Mouse (Mus musculus): ENCODE measurements at regions not wholly inside any gene's neighbourhood (a gene's known extent, or its start where the extent isn't known, plus 50 kb on each side); places are given as distances from the start of the nearest gene placed in this dataset.
"Not testable (repeated sequence)": the region's sequence is repeated elsewhere in the genome, so short reads cannot be mapped to it uniquely, and the experiment has no call there.

- no peak for DNase-seq (ENCODE audit: low spot score)
Measured at GRCm38 (mm10) chr10:99320797-99321196, 57.8 kb downstream of the Dusp6 start.

GRCm38 (mm10) chr10:99323358-99323757 lies 60.3 kb downstream of the Dusp6 start:
- no peak for DNase-seq (ENCODE audit: low spot score)

DNA sequence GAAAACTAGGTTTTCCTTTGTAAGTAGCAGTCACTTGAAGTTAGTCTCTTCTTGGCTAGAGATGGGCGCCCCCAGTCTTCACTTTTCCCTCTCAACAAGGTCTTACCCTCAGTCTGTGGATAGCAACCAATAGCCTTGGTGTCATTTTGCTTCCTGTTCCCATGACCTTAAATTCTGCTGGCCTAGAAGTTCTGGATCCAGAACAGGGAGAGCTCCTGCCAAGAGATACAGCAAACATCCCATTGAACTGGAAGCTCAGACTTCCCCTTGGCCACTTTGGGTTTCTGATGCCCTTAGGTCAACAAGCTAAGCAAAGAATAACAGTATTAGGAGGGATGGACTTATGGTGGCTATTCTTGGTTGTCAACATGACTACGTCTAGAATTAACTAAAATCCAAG lies 64.5 kb downstream of the Dusp6 start:
- DNase-seq (ENCODE audit: low spot score), result no peak

GRCm38 (mm10) chr10:99328568-99328967 lies 65.5 kb downstream of the Dusp6 start:
- DNase-seq (ENCODE audit: low spot score), result no peak

- no peak for DNase-seq (ENCODE audit: low spot score)
Measured at GRCm38 (mm10) chr10:99329469-99329868, 66.4 kb downstream of the Dusp6 start.

- DNase-seq (ENCODE audit: low spot score), result no peak
Measured at GRCm38 (mm10) chr10:99330519-99330918, 67.5 kb downstream of the Dusp6 start.

DNA sequence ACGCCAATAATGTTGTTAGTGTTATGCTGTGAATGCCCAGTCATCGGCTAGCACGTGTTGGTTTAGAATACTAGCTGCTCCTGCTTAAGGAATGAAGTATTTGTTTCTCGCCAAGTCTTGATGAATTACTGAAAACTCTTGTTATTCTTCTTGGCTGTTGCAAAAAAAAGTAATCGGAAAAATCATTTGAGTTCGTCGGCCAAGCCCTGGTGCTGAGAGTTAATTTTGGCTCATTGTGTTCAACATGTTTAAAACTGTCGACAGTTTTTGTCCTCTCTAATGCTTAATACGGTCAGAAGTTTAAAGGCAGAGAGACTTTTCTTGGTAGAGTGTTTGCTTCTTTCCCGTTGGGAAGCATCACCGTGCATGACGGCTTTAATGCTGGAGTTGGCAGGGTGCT lies 68.8 kb downstream of the Dusp6 start:
- DNase-seq (ENCODE audit: low spot score), result no peak

GRCm38 (mm10) chr10:99333831-99334230 lies 70.8 kb downstream of the Dusp6 start:
- DNase-seq (ENCODE audit: low spot score), result no peak

- DNase-seq (ENCODE audit: low spot score), result no peak
Measured at GRCm38 (mm10) chr10:99336091-99336490, 73.1 kb downstream of the Dusp6 start.

- not testable (repeated sequence) for DNase-seq (ENCODE audit: low spot score)
Measured at GRCm38 (mm10) chr10:99338790-99339189, 75.8 kb downstream of the Dusp6 start.

GRCm38 (mm10) chr10:99339291-99339912 lies 76.4 kb downstream of the Dusp6 start:
- peak; percentile 71 for DNase-seq (ENCODE audit: low spot score)

GRCm38 (mm10) chr10:99340057-99340456 lies 77.0 kb downstream of the Dusp6 start:
- not testable (repeated sequence) for DNase-seq (ENCODE audit: low spot score)

GRCm38 (mm10) chr10:99349125-99349716 lies 86.2 kb downstream of the Dusp6 start:
- no peak for DNase-seq (ENCODE audit: low spot score)

DNA sequence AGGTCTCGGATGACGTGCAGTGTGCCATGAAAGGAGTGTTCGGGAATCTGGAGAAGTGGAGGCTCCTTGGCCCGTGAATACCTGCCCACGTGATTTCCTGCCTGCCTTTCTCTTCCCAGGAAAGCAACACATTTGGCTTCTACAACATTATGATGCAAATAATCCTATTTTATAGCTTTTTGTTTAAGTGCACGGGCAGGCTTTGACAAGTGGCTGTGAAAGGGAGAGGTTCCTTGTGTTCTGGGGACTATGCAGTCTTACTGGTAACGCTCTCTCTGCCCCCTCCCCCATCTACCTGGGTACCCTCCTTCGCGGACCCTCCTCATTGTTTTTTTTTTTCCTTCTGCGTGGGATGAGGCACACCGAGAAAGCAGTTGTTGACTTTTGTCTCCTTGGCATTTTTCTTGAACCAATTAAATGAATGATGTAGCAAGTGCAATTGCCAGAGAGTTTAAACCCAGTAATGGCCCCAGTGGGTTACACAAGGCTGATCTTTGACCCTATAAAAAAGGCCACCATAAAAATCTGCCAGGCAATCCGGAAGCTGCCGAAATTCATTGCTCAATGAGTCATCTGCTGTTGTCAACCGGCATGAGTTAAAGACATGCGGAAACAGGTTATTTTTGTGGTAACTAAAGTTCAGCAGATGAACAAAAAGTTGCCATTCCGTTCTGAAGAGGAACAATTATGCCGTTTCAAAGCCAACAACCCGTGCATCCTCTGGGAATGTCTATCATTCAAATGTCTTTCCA lies 90.7 kb downstream of the Dusp6 start:
- DNase-seq (ENCODE audit: low spot score), result no peak

DNA sequence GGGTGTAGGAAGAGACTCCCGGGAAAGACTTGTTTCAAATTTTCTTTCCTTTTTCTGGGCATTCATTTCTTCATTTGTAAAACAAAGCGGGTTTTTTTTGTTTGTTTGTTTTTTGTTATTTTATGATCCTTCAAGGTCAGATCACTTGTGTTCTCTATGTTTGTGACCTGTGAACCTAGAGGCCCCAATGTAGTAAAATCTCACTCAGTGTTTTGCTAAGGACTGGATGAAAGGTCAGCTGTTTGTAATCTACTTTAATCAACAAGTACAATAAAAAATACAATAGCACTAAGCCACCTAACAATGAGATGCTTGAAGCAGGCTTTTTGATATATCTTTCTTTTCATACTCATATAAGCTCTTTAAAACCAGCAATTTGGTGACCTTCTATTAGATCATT lies 91.3 kb downstream of the Dusp6 start:
- DNase-seq (ENCODE audit: low spot score), result no peak

DNA sequence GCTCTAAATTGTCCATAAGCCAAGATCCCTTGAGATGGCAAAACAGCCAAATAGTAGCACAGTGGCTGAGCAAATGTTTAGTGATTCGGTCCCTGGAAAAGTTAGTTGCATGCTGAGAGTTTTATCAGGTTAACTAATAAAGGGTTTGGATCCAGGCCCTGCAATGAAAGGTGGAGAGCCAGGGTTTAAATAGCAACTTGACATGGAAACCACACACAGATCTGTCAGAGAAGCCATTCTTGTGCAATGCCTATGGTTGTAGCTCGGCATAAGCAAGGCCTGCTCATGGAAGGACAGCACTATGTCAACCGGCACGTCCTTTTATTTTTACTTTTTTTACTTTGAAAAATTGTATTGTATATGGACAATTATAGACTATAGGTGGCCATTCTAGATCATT lies 92.3 kb downstream of the Dusp6 start:
- DNase-seq (ENCODE audit: low spot score), result no peak

DNA sequence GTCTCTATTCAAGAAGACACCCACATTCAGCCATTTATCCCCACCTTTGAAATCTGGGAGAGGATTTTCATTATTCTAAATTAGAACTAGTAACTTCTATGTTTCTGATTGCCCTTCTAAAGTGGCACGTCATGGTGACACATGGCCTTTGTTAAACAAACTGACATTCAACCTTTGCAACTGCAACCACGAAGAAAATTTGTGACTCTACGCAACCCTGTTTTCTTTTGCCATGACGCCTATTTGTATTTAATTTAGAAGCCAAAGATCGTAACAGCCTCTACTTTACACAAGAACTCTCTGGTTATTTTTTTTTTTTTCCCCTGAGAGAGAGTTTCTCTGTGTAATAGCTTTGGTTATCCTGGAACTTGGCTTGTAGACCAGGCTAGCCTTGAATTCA lies 93.2 kb downstream of the Dusp6 start:
- no peak for DNase-seq (ENCODE audit: low spot score)

GRCm38 (mm10) chr10:99356883-99357282 lies 93.9 kb downstream of the Dusp6 start:
- DNase-seq (ENCODE audit: low spot score), result no peak

DNA sequence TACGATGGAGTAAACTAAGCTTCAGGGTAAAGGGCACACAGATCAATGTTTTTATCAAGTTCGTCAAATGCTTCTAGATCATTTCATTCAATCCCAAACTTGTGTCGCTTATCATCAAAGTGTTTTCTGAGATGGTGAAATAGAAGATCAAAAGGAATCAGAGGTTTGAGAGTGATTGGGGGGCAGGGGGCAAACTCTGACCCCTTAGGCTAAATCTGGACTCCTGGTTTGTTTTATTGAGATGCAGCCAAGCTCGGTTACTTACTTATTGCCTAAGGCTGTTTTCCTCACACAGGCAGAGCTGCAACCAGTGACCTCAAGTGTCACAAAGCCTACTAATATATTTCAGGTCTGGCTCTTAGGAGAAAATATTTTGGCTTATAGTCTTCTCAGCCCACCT lies 94.3 kb downstream of the Dusp6 start:
- no peak for DNase-seq (ENCODE audit: low spot score)

DNA sequence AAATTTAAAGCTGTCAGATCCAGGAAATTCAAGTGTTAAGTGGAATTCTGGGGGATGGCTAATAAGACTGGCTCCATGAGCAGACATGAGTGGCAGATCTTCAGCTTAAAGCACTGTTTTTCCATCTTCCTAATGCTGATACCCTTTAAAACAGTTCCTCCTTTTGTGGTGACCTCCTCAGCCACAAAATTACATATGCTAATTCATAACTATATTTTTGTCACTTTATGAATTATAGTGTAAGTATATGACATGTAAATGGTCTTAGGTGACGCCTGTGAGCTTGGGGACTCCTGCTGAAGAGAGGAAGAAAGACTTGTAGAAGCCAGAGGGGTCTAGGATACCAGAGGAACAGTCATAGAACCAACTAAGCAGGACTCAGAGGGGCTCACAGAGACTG lies 95.2 kb downstream of the Dusp6 start:
- DNase-seq (ENCODE audit: low spot score), result no peak

- no peak for DNase-seq (ENCODE audit: low spot score)
Measured at GRCm38 (mm10) chr10:99359439-99359866, 96.4 kb downstream of the Dusp6 start.

DNA sequence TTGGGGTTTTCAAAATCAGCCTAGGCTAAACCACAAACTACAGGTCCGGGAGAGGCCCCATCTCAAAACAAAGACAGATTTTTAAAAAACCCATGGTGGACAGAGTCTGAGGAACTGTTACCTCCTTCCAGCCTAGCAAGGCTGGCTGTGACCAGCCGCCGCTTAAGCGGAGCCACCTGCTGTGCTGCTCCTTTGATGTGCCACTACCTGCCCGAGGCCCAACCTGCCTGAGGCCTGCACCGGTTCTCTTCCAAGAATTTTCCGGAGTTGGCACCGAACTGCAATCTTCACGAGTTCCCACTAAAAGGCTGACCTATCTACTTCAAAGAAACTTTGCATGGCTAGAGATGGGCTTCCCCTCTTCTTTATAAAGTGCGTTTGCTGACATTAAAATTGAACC lies 97.6 kb downstream of the Dusp6 start:
- DNase-seq (ENCODE audit: low spot score), result not testable (repeated sequence)

DNA sequence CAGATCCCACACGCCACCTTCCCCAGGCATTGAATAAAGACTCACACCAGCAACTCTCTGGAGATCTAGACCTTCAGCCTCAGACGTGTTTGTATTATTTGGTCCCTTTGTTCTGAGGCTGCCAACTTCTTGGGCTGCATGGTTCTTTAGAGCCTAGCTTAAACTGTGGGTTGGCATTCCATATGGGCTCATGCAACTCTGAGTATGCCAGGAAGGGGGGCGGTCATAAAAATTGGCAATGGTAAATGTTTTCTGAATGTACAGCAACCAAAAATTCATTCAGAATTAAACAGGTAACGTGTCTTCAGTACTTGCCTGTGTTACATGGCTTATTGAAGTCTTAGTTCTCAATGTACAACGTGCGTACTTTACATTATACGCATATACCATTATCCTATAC lies 103.1 kb downstream of the Dusp6 start:
- DNase-seq (ENCODE audit: low spot score), result no peak

Measured in testis, postnatal 14 days (tissue).